Mouse (Mus musculus) heart, adult 18-20 months (tissue): ENCODE measurements at regions not wholly inside any gene's neighbourhood (a gene's known extent, or its start where the extent isn't known, plus 50 kb on each side); places are given as distances from the start of the nearest gene placed in this dataset.

Source experiments
- DNase-seq, 2 experiments: peaks; one replicate each; pipeline ENCODE4 v3.0.0; 2021 to 2022; ENCODE audit warnings: mixed read lengths in 1 of 2

GRCm38 (mm10) chr4:52666768-52667480 lies 70.8 kb downstream of the Toporsl start:
- no peak for DNase-seq

- no peak for DNase-seq
Observed at GRCm38 (mm10) chr4:52709563-52709962, 104.8 kb upstream of the Olfr275 start.

GRCm38 (mm10) chr4:52726203-52726602 lies 88.2 kb upstream of the Olfr275 start:
- DNase-seq, result no peak

DNA sequence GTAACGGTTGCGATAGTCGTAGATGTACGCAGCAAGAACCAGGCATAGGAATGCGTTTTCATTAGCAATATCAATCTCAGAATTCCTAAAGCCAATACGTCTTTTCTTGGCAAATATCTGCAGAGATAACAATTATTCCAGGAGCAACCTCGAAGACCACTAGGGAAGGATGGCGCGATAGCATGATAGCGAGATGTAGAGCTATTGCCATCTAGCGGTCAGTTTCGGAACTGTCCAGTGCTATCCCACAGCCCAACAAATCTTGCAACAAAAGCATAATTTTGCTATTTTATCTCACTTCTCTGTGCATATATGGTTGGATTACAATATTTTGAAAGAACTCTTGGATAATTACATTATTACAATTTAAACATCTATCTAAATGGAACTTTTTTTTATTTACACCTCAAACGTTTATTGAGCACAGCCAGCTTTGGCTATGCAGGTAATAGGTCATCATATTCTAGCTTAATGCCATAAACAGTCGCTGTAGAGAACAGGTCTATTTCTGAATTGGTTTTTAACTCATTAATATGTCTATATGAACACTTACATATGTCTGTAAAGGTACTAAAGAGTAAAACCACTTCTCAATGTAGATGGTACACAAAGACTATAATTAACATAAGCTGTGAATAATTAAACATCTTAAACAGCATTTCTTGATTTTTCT lies 87.6 kb upstream of the Olfr275 start:
- DNase-seq, result peak; percentile 7 to 53

DNA sequence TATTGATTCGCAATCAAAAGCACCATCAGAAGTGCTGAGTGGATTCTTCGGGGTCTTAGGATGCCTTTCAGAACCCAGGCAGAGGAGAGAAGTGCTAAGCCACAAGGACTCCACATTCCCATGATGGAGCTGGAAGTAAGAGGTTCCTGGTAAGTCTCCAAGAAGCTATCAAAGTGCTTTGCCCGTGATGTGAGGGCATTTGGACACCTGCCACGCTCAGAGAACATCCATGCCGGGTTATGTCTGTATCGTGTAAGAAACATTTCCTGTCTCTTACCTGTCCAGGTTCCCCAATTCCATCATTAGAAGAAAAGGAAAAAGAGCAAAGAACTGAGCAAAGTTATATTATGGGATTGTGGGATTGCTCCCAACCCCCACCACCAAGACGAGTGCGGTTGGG lies 81.3 kb upstream of the Olfr275 start:
- DNase-seq, result no peak

DNA sequence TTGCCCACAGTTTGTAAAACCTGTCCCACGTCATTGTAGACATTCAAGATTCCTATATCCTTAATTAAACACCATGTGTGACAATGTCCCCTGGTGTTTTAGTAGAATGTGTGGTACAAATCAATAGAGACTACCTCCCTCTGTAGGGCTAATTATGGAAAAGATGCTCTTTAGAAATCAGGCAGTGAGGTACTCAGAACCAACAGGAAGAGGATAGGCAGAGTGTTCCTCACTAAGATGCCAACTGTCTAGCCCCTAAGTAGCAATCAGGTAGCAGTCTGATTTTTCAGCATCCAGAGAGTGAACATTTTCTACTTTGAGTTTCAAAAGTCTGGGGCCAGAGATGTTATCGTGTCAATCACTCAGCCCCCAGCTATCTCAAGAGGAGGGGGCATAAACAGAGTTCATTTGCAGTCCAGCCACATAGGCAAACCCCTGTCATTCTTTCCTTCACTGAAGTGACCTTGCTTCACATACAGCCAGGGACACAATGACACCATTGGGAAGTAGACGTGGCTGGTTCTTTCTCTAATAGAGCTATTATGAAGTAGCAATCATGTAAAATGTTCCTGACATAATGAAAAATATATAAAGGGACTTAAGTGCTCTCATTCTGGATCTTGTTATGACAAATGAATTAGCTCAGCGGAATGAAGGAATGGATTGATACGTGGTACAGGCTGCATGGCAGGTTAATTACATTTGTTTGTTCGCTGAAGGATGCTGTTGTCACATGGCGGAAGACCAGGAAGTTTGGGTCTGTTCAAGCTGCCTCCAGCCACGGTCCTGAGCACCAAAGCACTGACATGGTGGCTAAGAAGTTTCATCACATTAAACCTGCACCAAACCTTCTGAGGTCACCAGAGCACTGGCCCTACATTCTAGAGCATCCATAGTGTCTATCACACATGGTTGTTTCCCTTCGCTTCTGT lies 74.6 kb upstream of the Olfr275 start:
- DNase-seq, result no peak

GRCm38 (mm10) chr4:52752838-52753509 lies 61.4 kb upstream of the Olfr275 start:
- DNase-seq, result no peak
